22 mouse cellular contexts compared by ENCODE assay signal in the genomic region with DNA sequence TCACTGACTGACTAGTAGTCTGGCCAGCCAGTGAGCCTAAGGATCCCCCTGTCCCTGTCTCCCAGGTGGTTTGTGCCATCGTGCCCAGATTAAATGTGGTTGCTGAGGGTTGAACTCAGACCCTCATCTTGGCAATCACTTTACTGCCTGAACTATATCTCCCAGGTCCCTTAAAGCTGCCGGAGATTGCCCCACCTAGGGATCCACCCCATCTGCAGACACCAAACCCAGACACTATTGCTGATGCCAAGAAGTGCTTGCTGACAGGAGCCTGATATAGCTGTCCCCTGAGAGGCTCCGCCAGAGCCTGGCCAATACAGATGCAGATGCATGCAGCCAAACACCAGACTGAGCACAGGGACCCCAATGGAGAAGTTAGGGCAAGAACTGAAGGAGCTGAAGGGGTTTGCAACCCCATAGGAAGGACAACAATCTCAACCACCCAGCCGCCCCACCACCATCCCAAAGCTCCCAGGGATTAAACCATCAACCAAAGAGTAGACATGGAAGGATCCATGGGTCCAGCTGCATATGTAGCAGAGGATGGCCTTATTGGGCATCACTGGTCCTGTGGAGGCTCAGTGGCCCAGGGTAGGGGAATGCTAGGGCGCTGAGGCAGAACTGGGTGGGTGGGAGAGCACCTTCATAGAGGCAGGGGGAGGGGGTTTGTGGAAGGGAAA.
A peak's percentile ranks its signal among the peaks of the same experiment; 100 is the strongest.
DNase-seq lines count a peak whose midpoint lies in the region; ATAC-seq and TF ChIP-seq lines count a peak whose summit lies in the region.
"Had no signal": no experiment of that assay in that cellular context is flagged by ENCODE, and none has a peak within 500 bp of the region (broad histone marks: within the 10 kb centered on the region; RNA-seq: fewer than 3 reads in every experiment).

No protein-coding gene starts in this region.

- peaks cover 58% of the 10 kb centered on the region for H3K4me1 ChIP-seq in heart, embryonic 10.5 days
- H3K4me1 ChIP-seq in limb, embryonic 13.5 days, result peaks cover 38% of the 10 kb centered on the region
- H3K4me1 ChIP-seq in limb, embryonic 10.5 days, result peaks cover 8% of the 10 kb centered on the region

- intact Hi-C loops in heart, postnatal 25 days (cut with DNase I), result no loop called here

- no peak for TF ChIP-seq POLR2A in myocyte (IDR thresholded peaks at IDR 0.05; ENCODE audit: insufficient read length, low read depth)

- ATAC-seq in limb, embryonic 13.5 days (ENCODE audit: low FRiP score, low read depth), result no peak
- no peak for ATAC-seq in inflammation-experienced regulatory T-cells, adult 6 months
- ATAC-seq: forebrain, embryonic 14.5 days had no signal

- no peaks in the 10 kb centered on the region for H3K36me3 ChIP-seq in heart, embryonic 10.5 days
- H3K36me3 ChIP-seq in limb, embryonic 13.5 days, result no peaks in the 10 kb centered on the region
- no peaks in the 10 kb centered on the region for H3K36me3 ChIP-seq in limb, embryonic 10.5 days
- no peaks in the 10 kb centered on the region for H3K36me3 ChIP-seq in myocyte (ENCODE audit: control insufficient read depth, insufficient read depth)
- H3K36me3 ChIP-seq: embryonic facial prominence, embryonic 13.5 days; embryonic facial prominence, embryonic 15.5 days; forebrain, embryonic 10.5 days; forebrain, embryonic 12.5 days had no signal

- peak; percentile 70 for DNase-seq in heart, embryonic 10.5 days (ENCODE audit: low spot score)
- no peak for DNase-seq in heart, postnatal 25 days (ENCODE audit: low spot score)
- no peak for DNase-seq in limb, embryonic 10.5 days (ENCODE audit: low spot score)
- DNase-seq: adrenal gland, adult 2 months; adrenal gland, postnatal 10 days; adrenal gland, postnatal 25 days; cerebellum, adult 11 months; cerebellum, adult 18-20 months; cerebellum, adult 8-10 months; cerebellum, adult 9-11 months; cerebellum, postnatal 14 days; cerebellum, postnatal 36 days; embryo, embryonic 11 days had no signal

- no peak overlapping the region for H3ac ChIP-seq in myocyte (ENCODE audit: control insufficient read depth, insufficient read length)

- H3K4me2 ChIP-seq in limb, embryonic 13.5 days (replicated peaks), result no peak overlapping the region
- H3K4me2 ChIP-seq in myocyte (ENCODE audit: low read depth), result peak overlapping the region; percentile 65
- H3K4me2 ChIP-seq: embryonic facial prominence, embryonic 13.5 days; embryonic facial prominence, embryonic 15.5 days; forebrain, embryonic 12.5 days had no signal

- H3K79me2 ChIP-seq in myocyte (ENCODE audit: control insufficient read depth, insufficient read depth), result no peaks in the 10 kb centered on the region

- H3K27ac ChIP-seq in heart, embryonic 10.5 days, result 0 out of 2 replicates have a peak overlapping the region, but pooled peaks have one; percentile 63
- peak overlapping the region; percentile 39; the same call in 1 of the 2 replicates for H3K27ac ChIP-seq in limb, embryonic 13.5 days
- no peak overlapping the region for H3K27ac ChIP-seq in limb, embryonic 10.5 days
- H3K27ac ChIP-seq: forebrain, embryonic 10.5 days; forebrain, embryonic 12.5 days had no signal

- 64% methylated on average over 5 of the region's 5 CpGs for WGBS in heart, embryonic 10.5 days
- 94% methylated on average over 5 of the region's 5 CpGs for WGBS in limb, embryonic 13.5 days
- WGBS in limb, embryonic 10.5 days, result 92% methylated on average over 5 of the region's 5 CpGs

- H3K27me3 ChIP-seq in heart, embryonic 10.5 days (ENCODE audit: insufficient read depth, poor library complexity, severe bottlenecking), result no peaks in the 10 kb centered on the region
- H3K27me3 ChIP-seq in limb, embryonic 13.5 days, result 0 out of 2 replicates have a peak, but pooled peaks cover 2% of the 10 kb centered on the region
- no peaks in the 10 kb centered on the region for H3K27me3 ChIP-seq in limb, embryonic 10.5 days (ENCODE audit: low read depth, poor library complexity, severe bottlenecking)
- H3K27me3 ChIP-seq in myocyte (ENCODE audit: control insufficient read depth, insufficient read depth, insufficient read length), result no peaks in the 10 kb centered on the region
- H3K27me3 ChIP-seq: embryonic facial prominence, embryonic 13.5 days; embryonic facial prominence, embryonic 15.5 days; forebrain, embryonic 12.5 days had no signal

- H3K9me3 ChIP-seq in heart, embryonic 10.5 days, result no peaks in the 10 kb centered on the region
- H3K9me3 ChIP-seq in limb, embryonic 13.5 days, result no peaks in the 10 kb centered on the region
- H3K9me3 ChIP-seq in limb, embryonic 10.5 days (replicated peaks), result no peaks in the 10 kb centered on the region
- H3K9me3 ChIP-seq: embryonic facial prominence, embryonic 13.5 days; embryonic facial prominence, embryonic 15.5 days; forebrain, embryonic 10.5 days; forebrain, embryonic 12.5 days had no signal

- no peak overlapping the region for H3K9ac ChIP-seq in limb, embryonic 13.5 days
- H3K9ac ChIP-seq: embryonic facial prominence, embryonic 13.5 days; embryonic facial prominence, embryonic 15.5 days; forebrain, embryonic 12.5 days had no signal

- no peak overlapping the region for H3K4me3 ChIP-seq in heart, embryonic 10.5 days
- no peak overlapping the region for H3K4me3 ChIP-seq in limb, embryonic 13.5 days
- H3K4me3 ChIP-seq in limb, embryonic 10.5 days, result no peak overlapping the region
- no peak overlapping the region for H3K4me3 ChIP-seq in myocyte
- H3K4me3 ChIP-seq: embryonic facial prominence, embryonic 13.5 days; embryonic facial prominence, embryonic 15.5 days; erythroblast, embryonic 14.5 days; forebrain, embryonic 10.5 days; forebrain, embryonic 12.5 days had no signal

TF ChIP-seq in myocyte, 11 proteins besides CTCF, POLR2A, EP300 and RAD21:
- no peak for TF ChIP-seq SRF (IDR thresholded peaks at IDR 0.05; ENCODE audit: control insufficient read depth, insufficient read length, low read depth)
- no peak for TF ChIP-seq TCF12 (IDR thresholded peaks at IDR 0.05; ENCODE audit: insufficient read depth, poor library complexity, severe bottlenecking)
- TF ChIP-seq TCF3 (IDR thresholded peaks at IDR 0.05; ENCODE audit: insufficient read length, low read depth), result no peak
- no peak for TF ChIP-seq E2F4 (IDR thresholded peaks at IDR 0.05; ENCODE audit: insufficient read depth)
- TF ChIP-seq MYOD1 (IDR thresholded peaks at IDR 0.05; ENCODE audit: control insufficient read depth in 1 of 3, insufficient read length in 2 of 3, low read depth in 2 of 3), result no peak
- TF ChIP-seq CEBPB (IDR thresholded peaks at IDR 0.05; ENCODE audit: insufficient read depth, poor library complexity, severe bottlenecking), result no peak
- TF ChIP-seq REST (IDR thresholded peaks at IDR 0.05; ENCODE audit: insufficient read depth, insufficient read length), result no peak
- no peak for TF ChIP-seq MAX (IDR thresholded peaks at IDR 0.05; ENCODE audit: low read depth)
- no peak for TF ChIP-seq USF1 (IDR thresholded peaks at IDR 0.05; ENCODE audit: low read depth)
- no peak for TF ChIP-seq MYOG (IDR thresholded peaks at IDR 0.05; ENCODE audit: control insufficient read depth in 1 of 3, insufficient read depth in 1 of 3, insufficient read length in 2 of 3, low read depth in 2 of 3)
- no peak for TF ChIP-seq POLR2AphosphoS2 (IDR thresholded peaks at IDR 0.05; ENCODE audit: insufficient read length, low read depth)
